Mouse (Mus musculus): ENCODE results near the gene Tspan7. TPM values are rescaled to one million over a fixed set of nuclear protein-coding genes. Genes with fewer than 3 reads are reported as not detected.

The Tspan7 gene
- total RNA-seq, 2 experiments from 2014 or later, result 1,406 to 1,488 TPM

DNA sequence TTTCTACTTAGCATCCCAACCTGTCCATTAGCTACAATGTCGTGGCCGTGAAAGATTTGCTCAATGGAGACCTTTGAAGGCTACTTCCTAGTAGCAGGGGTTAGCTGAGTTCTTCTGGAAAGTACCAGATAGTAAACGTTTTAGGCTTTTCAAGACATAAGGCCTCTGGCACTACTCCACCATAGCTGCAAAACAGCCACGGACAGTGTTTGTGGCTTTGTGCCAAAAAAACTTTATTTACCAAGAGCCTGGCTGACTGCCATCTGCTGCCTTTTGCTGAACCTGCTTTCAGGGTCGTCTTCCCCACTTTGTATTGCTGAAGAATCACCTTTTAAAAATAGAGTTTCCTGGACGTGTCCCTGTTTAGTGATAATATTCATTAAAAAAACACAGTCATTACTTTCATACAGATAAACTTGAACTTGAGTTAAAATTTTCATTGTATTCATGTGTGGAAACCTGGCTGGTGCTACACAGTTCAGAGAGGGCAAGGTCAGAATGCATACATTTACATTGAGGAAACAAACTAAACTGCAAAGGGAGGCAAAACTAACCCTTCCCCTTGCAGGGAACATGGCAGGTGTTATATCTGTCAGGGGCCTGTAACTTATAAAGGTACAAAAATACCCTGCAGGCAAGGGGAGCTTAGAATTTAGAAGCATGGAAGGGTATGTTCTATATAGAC is 54.7 kb downstream of the Tspan7 start:
- DNase-seq (ENCODE audit: low spot score in 2 of 2), result no peak
- intact Hi-C loops (cut with DNase I), result no loop called here

- intact Hi-C loops (cut with DNase I), result no loop called here
Measured at GRCm38 (mm10) chrX:10546840-10547239, 61.9 kb downstream of the Tspan7 start.

GRCm38 (mm10) chrX:10549708-10550107 is 64.8 kb downstream of the Tspan7 start:
- intact Hi-C loops (cut with DNase I), result no loop called here
- DNase-seq (ENCODE audit: low spot score in 2 of 2), result no peak

More at GRCm38 (mm10) chrX:10546840-10547239, 61.9 kb downstream of the Tspan7 start:
- DNase-seq (ENCODE audit: low spot score in 2 of 2), result no peak

DNA sequence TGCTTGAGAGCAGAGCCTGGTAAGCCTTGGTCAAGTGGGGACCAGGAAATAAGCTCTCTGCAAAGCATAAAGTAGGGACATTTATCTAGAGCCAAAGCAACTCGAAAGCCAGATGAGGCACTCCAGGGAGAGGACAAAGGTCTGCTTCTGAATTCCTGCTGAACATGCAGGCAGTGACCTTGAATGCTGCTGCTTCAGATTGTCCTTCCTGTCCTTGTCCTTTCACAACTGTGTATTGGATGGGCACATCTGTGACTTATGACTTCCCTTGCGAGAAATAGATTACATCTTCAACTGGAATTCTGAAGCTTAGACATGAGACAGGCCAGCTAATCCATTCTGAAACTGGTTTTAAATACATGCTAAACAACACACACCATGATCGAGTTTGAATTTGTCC is 71.9 kb downstream of the Tspan7 start:
- DNase-seq (ENCODE audit: low spot score in 2 of 2), result no peak
- intact Hi-C loops (cut with DNase I), result no loop called here

GRCm38 (mm10) chrX:10557596-10557995 is 72.6 kb downstream of the Tspan7 start:
- no peak for DNase-seq (ENCODE audit: low spot score in 2 of 2)
- intact Hi-C loops (cut with DNase I), result no loop called here

DNA sequence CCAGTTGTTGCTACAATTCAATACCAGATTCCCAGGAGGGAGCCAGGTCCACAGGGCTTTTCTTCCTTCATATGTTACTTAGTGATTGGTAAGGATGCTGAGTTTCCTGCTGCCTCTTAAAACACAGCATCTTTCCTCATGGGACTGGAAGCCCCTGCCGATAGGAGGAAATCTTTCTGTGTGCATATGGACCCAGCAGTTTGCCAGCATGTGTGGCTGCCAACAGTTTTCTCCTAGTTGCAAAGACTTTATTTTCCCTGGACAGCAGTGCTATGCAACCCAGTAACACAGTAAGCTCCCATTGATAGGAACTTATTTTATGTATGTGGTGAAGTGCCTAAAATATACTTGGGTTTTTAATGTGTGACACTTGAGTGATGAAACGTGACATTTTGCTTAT is 73.7 kb downstream of the Tspan7 start:
- intact Hi-C loops (cut with DNase I), result no loop called here

GRCm38 (mm10) chrX:10565811-10566210 is 80.9 kb downstream of the Tspan7 start:
- intact Hi-C loops (cut with DNase I), result no loop called here
- DNase-seq (ENCODE audit: low spot score in 2 of 2), result no peak

More for the DNA sequence above, 73.7 kb downstream of the Tspan7 start:
- DNase-seq (ENCODE audit: low spot score in 2 of 2), result no peak

- DNase-seq (ENCODE audit: low spot score in 2 of 2), result no peak
- intact Hi-C loops (cut with DNase I), result no loop called here
Measured at GRCm38 (mm10) chrX:10574523-10574922, 89.6 kb downstream of the Tspan7 start.

GRCm38 (mm10) chrX:10575406-10575805 is 90.4 kb downstream of the Tspan7 start:
- intact Hi-C loops (cut with DNase I), result no loop called here
- no peak for DNase-seq (ENCODE audit: low spot score in 2 of 2)

- DNase-seq (ENCODE audit: low spot score in 2 of 2), result no peak
- intact Hi-C loops (cut with DNase I), result no loop called here
Measured at GRCm38 (mm10) chrX:10576349-10576748, 91.4 kb downstream of the Tspan7 start.

DNA sequence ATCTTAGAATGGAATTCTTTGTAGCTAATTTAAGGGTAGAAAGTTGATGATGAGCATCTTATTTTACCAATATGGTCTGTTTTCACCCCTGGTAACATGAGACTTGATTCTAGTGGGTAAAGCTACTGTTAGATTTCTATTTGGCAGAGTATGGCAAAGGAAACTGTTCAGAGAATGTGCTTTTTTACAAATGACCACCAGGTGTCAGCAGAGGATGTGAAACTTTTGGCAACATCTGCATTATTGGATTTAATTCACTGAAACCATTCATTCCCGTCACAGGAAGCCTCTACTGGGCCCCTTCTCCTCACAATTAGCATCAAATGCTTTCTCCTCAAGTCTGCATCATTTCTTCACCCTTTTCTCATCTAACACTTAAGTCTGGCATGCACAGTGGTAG is 92.4 kb downstream of the Tspan7 start:
- DNase-seq (ENCODE audit: low spot score in 2 of 2), result no peak
- intact Hi-C loops (cut with DNase I), result no loop called here

DNA sequence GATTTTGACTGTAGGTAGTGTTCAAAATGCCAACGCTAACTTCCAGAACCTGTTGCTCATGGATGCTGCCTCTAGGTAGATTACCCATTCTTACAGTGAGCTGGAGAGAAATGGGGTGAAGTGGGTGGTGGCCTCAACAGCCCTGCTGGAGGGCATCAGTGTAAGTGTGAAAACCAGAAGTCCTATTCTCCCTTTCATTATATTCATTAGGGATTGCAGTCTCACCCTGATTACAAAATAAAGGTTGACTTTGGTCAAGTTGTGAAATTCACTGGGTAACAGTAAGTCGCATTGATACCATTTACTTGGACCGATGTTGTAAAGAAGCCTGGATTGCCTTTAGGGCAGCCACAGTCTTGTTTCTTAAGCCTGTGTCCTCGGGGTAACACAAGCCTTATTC is 97.8 kb downstream of the Tspan7 start:
- intact Hi-C loops (cut with DNase I), result no loop called here
- no peak for DNase-seq (ENCODE audit: low spot score in 2 of 2)

DNA sequence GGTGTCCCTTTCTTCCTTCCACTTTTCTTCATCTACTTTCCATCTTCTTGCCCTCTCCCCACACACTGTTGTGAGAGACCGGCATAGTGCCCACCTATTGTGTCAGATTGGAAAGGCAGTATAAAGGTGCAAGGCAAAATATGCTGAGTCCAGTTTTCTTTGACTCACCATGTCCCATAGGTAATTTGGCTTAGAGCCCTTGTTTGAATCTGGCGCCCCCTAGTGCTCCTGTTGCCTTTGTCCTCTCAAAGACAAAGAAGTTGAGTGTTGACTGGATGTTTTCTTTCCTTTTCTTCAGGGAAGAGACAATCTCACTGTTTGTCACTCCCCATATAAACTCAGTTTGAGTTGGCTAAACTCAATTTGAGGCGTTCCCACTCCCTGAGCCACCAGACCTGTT is 107.3 kb downstream of the Tspan7 start:
- intact Hi-C loops (cut with DNase I), result no loop called here
- no peak for DNase-seq (ENCODE audit: low spot score in 2 of 2)

DNA sequence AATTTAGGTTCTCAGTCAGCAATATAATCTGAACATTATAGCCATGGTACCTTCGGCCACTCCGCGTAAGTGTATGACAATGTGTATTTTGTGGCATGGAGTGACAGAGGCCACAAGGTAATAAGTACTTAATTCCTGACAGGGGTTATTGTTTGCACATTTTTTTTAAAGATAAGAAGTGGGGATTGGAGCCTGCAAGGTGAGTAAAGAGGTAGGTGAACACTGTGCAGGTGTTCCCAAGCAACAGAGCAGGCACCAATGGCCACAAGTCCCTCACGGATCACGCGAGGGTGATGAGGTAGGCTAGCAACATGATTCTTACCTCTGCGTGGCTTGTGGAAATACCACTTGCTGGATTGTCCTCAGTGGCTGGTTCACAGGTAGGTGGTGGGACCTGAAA is 108.6 kb downstream of the Tspan7 start:
- intact Hi-C loops (cut with DNase I), result no loop called here
- DNase-seq (ENCODE audit: low spot score in 2 of 2), result no peak

- no peak for DNase-seq (ENCODE audit: low spot score in 2 of 2)
- intact Hi-C loops (cut with DNase I), result no loop called here
Measured at GRCm38 (mm10) chrX:10617119-10617518, 132.2 kb downstream of the Tspan7 start.

DNA sequence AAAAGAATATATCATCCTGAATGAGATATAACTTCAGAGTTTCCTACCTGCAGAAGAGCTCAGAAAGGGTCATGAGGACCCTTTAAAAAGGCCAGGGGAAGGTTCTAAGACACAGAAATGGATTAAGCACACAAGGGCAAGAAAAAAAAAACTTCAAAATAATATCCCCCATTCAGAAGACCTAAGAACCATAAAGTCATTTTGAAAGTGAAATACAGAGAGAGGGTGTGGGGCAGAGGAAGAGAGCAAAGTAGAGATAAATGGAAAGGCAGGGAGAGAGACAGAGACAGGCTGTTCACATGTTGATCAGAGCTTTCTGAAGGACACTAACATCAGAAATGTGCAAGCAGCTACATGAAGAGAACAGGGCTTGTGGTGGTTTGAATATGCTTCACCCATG is 156.1 kb downstream of the Tspan7 start:
- intact Hi-C loops (cut with DNase I), result no loop called here
- DNase-seq (ENCODE audit: low spot score in 2 of 2), result no peak

Other genes with a start within 250 kb of the Tspan7 start
- not detected for gene Otc, start 232.9 kb upstream of the Tspan7 start, total RNA-seq (2021)
- 100 to 1,000 TPM; 101 to 121 TPM for gene Mid1ip1, start 229.9 kb downstream of the Tspan7 start, total RNA-seq (2021)

Measured in left cerebral cortex, postnatal 36 days (tissue).